Comparison of ENCODE assay signal across 11 mouse cellular contexts in the genomic region with DNA sequence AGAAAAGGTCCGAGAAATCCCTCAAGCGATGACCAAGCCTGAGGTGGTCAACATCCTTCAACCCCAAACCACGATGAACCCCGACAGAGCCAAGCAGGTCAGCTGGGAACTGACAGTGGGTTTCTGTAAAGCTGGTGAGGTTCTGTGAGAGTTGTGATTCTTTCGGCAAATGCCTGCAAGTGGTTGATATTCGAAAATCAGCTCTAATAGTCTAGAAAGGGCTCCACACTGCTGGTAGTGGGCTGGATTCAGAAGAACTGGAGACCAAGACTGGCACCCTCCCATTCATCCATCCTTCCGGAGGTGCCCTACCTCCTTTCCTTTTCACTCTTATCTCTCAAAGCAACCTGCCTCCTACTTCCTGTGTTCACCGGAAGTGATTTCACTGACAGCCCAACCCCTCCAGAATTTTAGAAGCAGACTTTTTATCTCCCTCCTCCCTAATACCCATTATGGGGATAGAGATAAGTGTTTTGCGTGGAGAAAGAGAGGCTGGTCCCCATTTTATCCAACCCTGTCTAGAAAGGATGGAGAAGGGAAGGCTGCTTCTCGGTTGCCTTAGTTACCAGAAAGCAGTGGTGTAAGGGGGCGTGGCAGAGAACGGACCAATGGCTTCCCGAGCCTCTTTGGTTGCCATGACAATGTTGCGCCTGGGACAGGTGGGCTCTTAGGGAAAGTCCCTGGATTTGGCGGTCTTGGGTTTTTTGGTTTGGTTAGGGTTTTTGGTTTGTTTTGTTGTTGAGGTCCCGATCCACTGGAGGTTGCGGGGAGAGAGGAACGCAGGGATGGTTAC. TPM values are rescaled to one million over a fixed set of nuclear protein-coding genes. Genes with fewer than 3 reads are reported as not detected.
A peak's percentile ranks its signal among the peaks of the same experiment; 100 is the strongest.
DNase-seq lines count a peak whose midpoint lies in the region; ATAC-seq and TF ChIP-seq lines count a peak whose summit lies in the region.
"Had no signal": no experiment of that assay in that cellular context is flagged by ENCODE, and none has a peak within 500 bp of the region (broad histone marks: within the 10 kb centered on the region; RNA-seq: fewer than 3 reads in every experiment).

No protein-coding gene starts in this region.

- H3K4me3 ChIP-seq in gastrocnemius, adult 2 months = no peak overlapping the region
- no peak overlapping the region for H3K4me3 ChIP-seq in brown adipose tissue, adult 24 weeks (ENCODE audit: insufficient read depth, low read depth, low read length)
- H3K4me3 ChIP-seq in hindbrain, embryonic 11.5 days (ENCODE audit: low read depth, low read length) = no peak overlapping the region
- H3K4me3 ChIP-seq in neural tube, embryonic 11.5 days (ENCODE audit: low read depth, low read length) = no peak overlapping the region

- no peaks in the 10 kb centered on the region for H3K9me3 ChIP-seq in hindbrain, embryonic 11.5 days (ENCODE audit: control insufficient read depth, low read length)
- H3K9me3 ChIP-seq in neural tube, embryonic 11.5 days (ENCODE audit: control insufficient read depth, low read length) = no peaks in the 10 kb centered on the region

- TF ChIP-seq CTCF in gastrocnemius, adult 2 months (IDR thresholded peaks at IDR 0.05) = no peak

- no peak for DNase-seq in gastrocnemius, adult 2 months
- no peak for DNase-seq in gastrocnemius, postnatal 25 days
- DNase-seq in hindbrain, embryonic 11.5 days (ENCODE audit: low spot score) = peak; percentile 75
- DNase-seq in neural tube, embryonic 11.5 days (ENCODE audit: low spot score) = peak; percentile 68
- no peak for DNase-seq in T-cell, adult 2 months (ENCODE audit: low spot score)
- DNase-seq in thymus, postnatal 25 days = no peak
- no peak for DNase-seq in spleen, postnatal 4 days (ENCODE audit: low spot score in 2 of 2)

- WGBS in hindbrain, embryonic 11.5 days = 18% methylated on average over 18 of the region's 18 CpGs
- 19% methylated on average over 18 of the region's 18 CpGs for WGBS in neural tube, embryonic 11.5 days

- H3K4me1 ChIP-seq in brown adipose tissue, adult 24 weeks (ENCODE audit: control insufficient read depth, insufficient read depth, insufficient read length, low read length) = peaks cover 24% of the 10 kb centered on the region
- H3K4me1 ChIP-seq in hindbrain, embryonic 11.5 days (replicated peaks; ENCODE audit: control insufficient read depth, insufficient read depth, low read length) = peaks cover 23% of the 10 kb centered on the region
- peaks cover 34% of the 10 kb centered on the region for H3K4me1 ChIP-seq in neural tube, embryonic 11.5 days (ENCODE audit: control insufficient read depth, insufficient read depth, low read length)

- H3K4me2 ChIP-seq in hindbrain, embryonic 11.5 days (replicated peaks; ENCODE audit: low read depth, low read length) = 0 out of 2 replicates have a peak overlapping the region, but pooled peaks have one; percentile 11
- H3K4me2 ChIP-seq in neural tube, embryonic 11.5 days (ENCODE audit: low read depth) = peak overlapping the region; percentile 19

- H3K27me3 ChIP-seq in hindbrain, embryonic 11.5 days (ENCODE audit: control insufficient read depth, insufficient read depth, low read length) = no peaks in the 10 kb centered on the region
- H3K27me3 ChIP-seq in neural tube, embryonic 11.5 days (ENCODE audit: control insufficient read depth, insufficient read depth, low read length) = no peaks in the 10 kb centered on the region

- ATAC-seq in hindbrain, embryonic 11.5 days (ENCODE audit: low FRiP score) = no peak
- ATAC-seq in neural tube, embryonic 11.5 days (ENCODE audit: insufficient read depth, low FRiP score, low TSS enrichment) = no peak
- ATAC-seq: inflammation-experienced regulatory T-cells, adult 6 months had no signal

- H3K9ac ChIP-seq in hindbrain, embryonic 11.5 days (ENCODE audit: low read depth, low read length) = peak overlapping the region; percentile 8; the same call in 1 of the 2 replicates
- no peak overlapping the region for H3K9ac ChIP-seq in neural tube, embryonic 11.5 days (ENCODE audit: low read length)

- intact Hi-C loops in gastrocnemius, adult 2 months (cut with DNase I) = no loop called here

- H3K36me3 ChIP-seq in hindbrain, embryonic 11.5 days (ENCODE audit: control insufficient read depth, insufficient read depth, low read length) = peaks cover 12% of the 10 kb centered on the region
- peaks cover 3% of the 10 kb centered on the region for H3K36me3 ChIP-seq in neural tube, embryonic 11.5 days (ENCODE audit: control insufficient read depth, insufficient read depth, low read length)

- H3K27ac ChIP-seq in gastrocnemius, adult 2 months = peak overlapping the region; percentile 85
- peak overlapping the region; percentile 71 for H3K27ac ChIP-seq in brown adipose tissue, adult 24 weeks (replicated peaks; ENCODE audit: low read depth, low read length)
- peak overlapping the region; percentile 96 for H3K27ac ChIP-seq in hindbrain, embryonic 11.5 days (ENCODE audit: low read depth, low read length)
- peak overlapping the region; percentile 84 for H3K27ac ChIP-seq in neural tube, embryonic 11.5 days (ENCODE audit: low read depth, low read length)

RNA-seq across cellular contexts. Expression of a gene that starts 25.0 kb away (rescaled TPM):
- total RNA-seq in gastrocnemius, adult 2 months (2021) = 1 to 10 TPM; 1.6 to 2.1 TPM
- 1 to 10 TPM; 1.7 to 2.1 TPM for total RNA-seq in gastrocnemius, postnatal 25 days (2021)
- 1.1 and 1.6 TPM in 2 replicates for polyA plus RNA-seq in brown adipose tissue, adult 24 weeks (2012; ENCODE audit: insufficient read depth, insufficient read length, missing spikeins)
- 12.7 and 18.0 TPM in 2 replicates for polyA plus RNA-seq in hindbrain, embryonic 11.5 days (2014; fragmentation: Nextera tagmentation; extraction: Ambion mirVana)
- 8.2 and 10.0 TPM in 2 replicates for polyA plus RNA-seq in neural tube, embryonic 11.5 days (2014; fragmentation: Nextera tagmentation; extraction: Ambion mirVana)

RNA-seq across cellular contexts. Expression of a gene that starts 36.5 kb away (rescaled TPM):
- not detected for total RNA-seq in gastrocnemius, adult 2 months (2021)
- not detected for total RNA-seq in gastrocnemius, postnatal 25 days (2021)
- polyA plus RNA-seq in brown adipose tissue, adult 24 weeks (2012; ENCODE audit: insufficient read depth, insufficient read length, missing spikeins) = not detected in 2 replicates
- 0.46 TPM in 1 of 2 replicates, not detected in the other for polyA plus RNA-seq in hindbrain, embryonic 11.5 days (2014; fragmentation: Nextera tagmentation; extraction: Ambion mirVana)
- polyA plus RNA-seq in neural tube, embryonic 11.5 days (2014; fragmentation: Nextera tagmentation; extraction: Ambion mirVana) = 0.29 TPM in 1 of 2 replicates, not detected in the other
- polyA plus RNA-seq: inflammation-experienced regulatory T-cells, adult 6 months; limb, embryonic 11.5 days; stomach, embryonic 14.5 days had no signal

RNA-seq across cellular contexts. Expression of a gene that starts 40.3 kb away (rescaled TPM):
- 1 to 10 TPM; 6.3 to 6.7 TPM for total RNA-seq in gastrocnemius, adult 2 months (2021)
- 1 to 10 TPM; 4.3 to 4.9 TPM for total RNA-seq in gastrocnemius, postnatal 25 days (2021)
- 2.7 and 6.0 TPM in 2 replicates for polyA plus RNA-seq in brown adipose tissue, adult 24 weeks (2012; ENCODE audit: insufficient read depth, insufficient read length, missing spikeins)
- 4.6 TPM in 2 replicates for polyA plus RNA-seq in hindbrain, embryonic 11.5 days (2014; fragmentation: Nextera tagmentation; extraction: Ambion mirVana)
- 4.4 and 4.7 TPM in 2 replicates for polyA plus RNA-seq in neural tube, embryonic 11.5 days (2014; fragmentation: Nextera tagmentation; extraction: Ambion mirVana)

RNA-seq across cellular contexts. Expression of a gene that starts 40.5 kb away (rescaled TPM):
- total RNA-seq in gastrocnemius, adult 2 months (2021) = 1 to 10 TPM; 4.1 to 5.6 TPM
- total RNA-seq in gastrocnemius, postnatal 25 days (2021) = 1 to 10 TPM; 5.2 to 6.5 TPM
- 4.4 and 6.3 TPM in 2 replicates for polyA plus RNA-seq in brown adipose tissue, adult 24 weeks (2012; ENCODE audit: insufficient read depth, insufficient read length, missing spikeins)
- polyA plus RNA-seq in hindbrain, embryonic 11.5 days (2014; fragmentation: Nextera tagmentation; extraction: Ambion mirVana) = 22.9 and 27.3 TPM in 2 replicates
- polyA plus RNA-seq in neural tube, embryonic 11.5 days (2014; fragmentation: Nextera tagmentation; extraction: Ambion mirVana) = 25.5 and 26.2 TPM in 2 replicates

RNA-seq across cellular contexts. Expression of a gene that starts 53.1 kb away (rescaled TPM):
- total RNA-seq in gastrocnemius, adult 2 months (2021) = 10 to 100 TPM; 18.2 to 20.5 TPM
- total RNA-seq in gastrocnemius, postnatal 25 days (2021) = 10 to 100 TPM; 13.7 to 14.3 TPM
- polyA plus RNA-seq in brown adipose tissue, adult 24 weeks (2012; ENCODE audit: insufficient read depth, insufficient read length, missing spikeins) = 7.9 and 11.4 TPM in 2 replicates
- 25.2 and 26.0 TPM in 2 replicates for polyA plus RNA-seq in hindbrain, embryonic 11.5 days (2014; fragmentation: Nextera tagmentation; extraction: Ambion mirVana)
- 27.2 and 31.4 TPM in 2 replicates for polyA plus RNA-seq in neural tube, embryonic 11.5 days (2014; fragmentation: Nextera tagmentation; extraction: Ambion mirVana)

Comparison
In these comparisons a context has a peak if more than half of its experiments do, and no peak if none do; other contexts are left out.
1. DNase-seq: peak in hindbrain, embryonic 11.5 days (single experiment) and neural tube, embryonic 11.5 days (single experiment); none in gastrocnemius, adult 2 months (single experiment), gastrocnemius, postnatal 25 days (single experiment), T-cell, adult 2 months (single experiment), thymus, postnatal 25 days (single experiment) and spleen, postnatal 4 days (0 of 2).
2. Peak in every context shown above with its lines, with median percentiles within 50 percentile points of each other: H3K27ac ChIP-seq.